Mouse (Mus musculus) left cerebral cortex, postnatal 25 days (tissue): ENCODE measurements at regions not wholly inside any gene's neighbourhood (a gene's known extent, or its start where the extent isn't known, plus 50 kb on each side); places are given as distances from the start of the nearest gene placed in this dataset.
A peak's percentile ranks its signal among the peaks of the same experiment; 100 is the strongest.
"Not testable (repeated sequence)": the region's sequence is repeated elsewhere in the genome, so short reads cannot be mapped to it uniquely, and the experiment has no call there.

Experiments used
- DNase-seq, 2 experiments: peaks; one replicate each; pipeline ENCODE4 v3.0.0; 2022; ENCODE audit warnings: low spot score in 2 of 2, mixed read lengths in 1 of 2
- intact Hi-C: fragments of 180-260 bp; cut with DNase I; formaldehyde crosslinking; loops from one replicate; pipeline ENCODE4 v1.15.1; 2025

DNA sequence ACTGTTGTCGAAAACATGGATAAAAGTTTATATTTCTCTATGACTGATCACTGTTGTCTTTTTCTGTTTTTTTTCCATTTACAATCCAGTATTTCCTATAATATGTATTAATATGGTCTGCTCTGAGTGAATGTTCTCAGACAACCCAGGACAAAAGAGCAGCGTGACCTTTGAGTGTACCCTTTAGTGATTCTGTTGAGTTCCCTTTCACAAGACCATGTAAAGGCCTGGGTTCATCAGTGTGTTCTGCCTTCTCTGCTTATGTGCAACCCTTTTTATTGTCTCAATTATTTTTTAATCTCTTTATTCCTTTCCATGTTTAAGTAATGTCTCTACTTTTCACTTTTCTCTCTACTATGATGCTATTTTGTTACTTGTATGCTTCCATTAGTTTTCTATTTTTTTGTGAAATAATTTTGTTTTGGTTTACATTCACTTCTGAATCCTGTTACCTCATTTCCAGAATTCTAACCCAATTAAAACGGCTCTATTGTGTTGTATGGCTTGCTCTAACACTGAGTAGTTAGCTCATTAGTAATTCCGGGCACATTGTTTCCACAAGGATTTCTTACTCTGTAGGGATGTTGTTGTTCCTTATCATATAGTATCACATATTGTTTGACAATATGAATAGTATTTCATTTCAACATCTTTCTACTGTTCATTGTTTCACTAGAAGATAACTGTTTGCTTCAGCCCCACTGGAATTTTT lies 523.9 kb upstream of the Hsf2 start:
- DNase-seq = no peak
- intact Hi-C loops = no loop called here

DNA sequence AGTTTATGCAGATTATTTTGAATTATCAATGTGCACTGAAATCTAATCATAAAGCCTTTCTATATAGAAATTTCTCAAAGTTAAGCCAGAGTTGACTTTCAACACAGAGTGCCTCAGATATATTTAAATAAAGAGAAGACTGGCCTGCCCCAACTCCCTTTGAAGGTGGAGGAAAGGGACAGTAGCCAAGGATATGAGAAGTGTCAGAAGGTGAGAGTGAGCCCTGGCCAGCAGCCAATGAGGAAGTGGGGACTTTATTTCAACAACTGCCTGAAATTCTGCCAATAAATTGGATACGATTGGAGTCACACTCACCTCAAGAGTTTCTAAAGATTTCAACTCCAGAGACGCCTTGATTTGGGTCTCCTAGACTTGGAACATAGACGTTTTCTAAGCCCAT lies 523.0 kb upstream of the Hsf2 start:
- intact Hi-C loops = no loop called here
- DNase-seq = no peak

DNA sequence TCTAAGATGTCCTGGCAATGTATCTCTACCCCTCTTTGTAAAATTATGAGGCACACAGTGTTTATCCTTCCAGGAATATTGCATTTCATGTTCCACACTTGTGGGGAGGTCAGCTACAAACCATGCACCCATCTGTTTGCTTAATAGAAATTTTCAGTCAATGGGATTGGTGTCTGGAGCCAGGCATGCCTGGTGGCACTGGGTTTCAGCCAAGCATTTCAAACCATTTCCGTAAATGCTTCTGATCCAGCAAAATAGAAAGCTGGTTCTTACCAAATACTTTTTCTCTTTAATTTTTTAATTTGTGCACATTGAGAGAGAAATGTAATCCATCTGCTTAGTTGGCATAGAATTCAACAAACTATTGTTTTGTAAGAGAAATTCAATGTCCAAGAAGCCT lies 517.3 kb upstream of the Hsf2 start:
- intact Hi-C loops = no loop called here
- no peak for DNase-seq

DNA sequence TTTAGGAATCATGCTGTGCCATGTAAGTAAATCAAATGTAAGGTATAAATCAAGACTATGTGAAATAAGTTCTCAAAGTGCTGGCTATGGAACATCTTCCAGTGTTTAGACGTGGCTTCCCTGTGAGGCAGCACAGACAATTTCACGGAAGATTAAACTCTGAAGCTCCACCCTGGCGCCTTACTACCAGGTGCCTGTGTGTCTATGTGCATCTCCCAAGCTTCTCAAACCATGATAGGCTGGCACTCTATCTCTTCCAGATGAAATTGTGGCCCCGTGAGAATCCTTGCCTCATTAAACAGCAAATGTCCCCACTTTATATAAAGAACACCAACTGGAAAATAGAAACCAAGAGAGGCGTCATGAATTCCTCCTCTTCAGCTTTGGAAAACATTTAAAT lies 511.4 kb upstream of the Hsf2 start:
- intact Hi-C loops = no loop called here
- no peak for DNase-seq

DNA sequence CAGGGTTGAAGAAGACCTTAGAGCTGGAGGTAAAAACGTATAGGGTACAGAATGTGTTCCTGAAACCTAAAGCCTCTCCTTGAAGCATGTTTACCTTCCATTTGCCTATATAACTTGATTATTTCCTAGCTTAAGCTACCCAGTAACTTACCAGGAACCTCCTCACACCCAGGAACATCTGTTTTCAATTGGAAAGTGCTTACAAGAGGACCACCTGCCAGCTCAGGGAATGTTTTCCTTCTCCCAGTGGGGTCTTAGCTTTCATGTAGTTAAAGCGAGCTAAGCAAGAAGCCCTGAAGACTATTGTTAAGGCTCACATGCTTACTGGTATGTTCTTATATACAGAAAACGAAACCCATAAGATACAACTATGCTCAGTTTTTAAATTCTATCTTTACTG lies 506.6 kb upstream of the Hsf2 start:
- DNase-seq = no peak

DNA sequence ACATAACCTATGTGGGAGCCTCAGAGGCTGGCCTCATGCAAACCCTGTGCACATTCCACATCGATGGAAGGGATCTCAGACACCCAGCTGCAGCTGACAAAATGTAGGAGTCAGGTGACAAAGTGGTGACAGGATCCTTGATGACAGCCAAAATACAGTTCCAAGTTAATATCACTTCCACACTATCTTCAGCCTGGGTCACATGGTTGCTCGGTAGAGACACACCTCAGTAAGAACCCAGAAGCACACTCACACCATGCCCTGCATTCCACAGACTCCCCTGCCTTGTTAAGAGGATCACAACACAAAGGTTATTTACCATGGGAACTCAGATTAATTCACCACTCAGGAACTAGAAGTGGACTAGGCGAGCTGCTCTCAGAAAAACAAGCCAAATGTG lies 505.4 kb upstream of the Hsf2 start:
- intact Hi-C loops = no loop called here
- peak in 1 of 2 experiments; percentile 57 for DNase-seq

More for the DNA sequence above, 506.6 kb upstream of the Hsf2 start:
- intact Hi-C loops = no loop called here

DNA sequence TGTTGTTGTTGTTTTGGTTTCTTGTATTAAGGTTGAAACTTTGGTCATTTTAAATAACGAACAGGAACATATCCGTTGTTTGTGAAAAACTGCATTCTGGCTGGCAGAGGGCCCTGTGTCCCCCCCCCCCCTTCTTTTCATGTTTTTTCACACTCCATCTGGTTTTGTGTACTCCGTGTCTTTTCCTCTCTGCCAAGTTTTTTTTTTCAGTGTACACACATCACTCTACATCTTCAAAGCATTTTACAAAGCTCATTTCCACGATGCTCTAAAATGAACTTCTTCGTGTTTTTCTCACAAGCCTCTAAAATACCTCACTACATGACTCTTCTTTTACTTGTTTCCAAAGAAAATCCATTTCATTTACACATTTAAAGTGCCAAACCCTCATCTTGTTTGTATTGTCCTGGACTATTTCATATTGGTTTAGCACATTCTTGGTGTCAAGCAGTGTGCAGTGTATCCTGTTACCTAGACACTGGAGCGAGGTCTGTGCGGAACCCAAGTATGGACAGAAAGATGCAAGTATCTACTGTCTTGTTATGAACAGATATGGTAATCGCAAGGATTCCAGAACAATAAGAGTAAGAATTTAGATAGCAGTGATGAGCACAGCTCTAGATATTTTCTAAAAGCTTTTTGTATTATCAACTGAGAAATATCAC lies 503.5 kb upstream of the Hsf2 start:
- DNase-seq = peak in 1 of 2 experiments; percentile 15
- intact Hi-C loops = no loop called here

DNA sequence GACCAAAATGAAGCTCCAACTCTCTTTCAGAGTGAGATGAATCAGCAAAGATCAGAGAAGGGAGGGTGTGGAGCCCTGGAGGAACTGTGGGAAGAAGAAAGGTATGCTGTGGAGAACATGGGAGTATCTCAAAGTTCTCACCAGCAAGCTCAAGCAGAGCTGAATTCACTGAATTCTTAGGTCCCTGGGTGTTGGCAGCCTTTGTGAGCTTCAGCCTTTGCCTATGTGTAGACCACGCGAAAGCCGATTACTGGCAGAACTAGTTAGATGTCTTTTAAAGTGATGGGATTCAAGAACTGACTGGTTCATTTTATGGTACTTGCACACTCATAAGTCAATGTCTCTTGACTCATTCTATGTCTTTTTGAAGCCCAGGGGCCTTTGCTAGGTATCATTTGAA lies 491.2 kb upstream of the Hsf2 start:
- DNase-seq = no peak
- intact Hi-C loops = no loop called here

DNA sequence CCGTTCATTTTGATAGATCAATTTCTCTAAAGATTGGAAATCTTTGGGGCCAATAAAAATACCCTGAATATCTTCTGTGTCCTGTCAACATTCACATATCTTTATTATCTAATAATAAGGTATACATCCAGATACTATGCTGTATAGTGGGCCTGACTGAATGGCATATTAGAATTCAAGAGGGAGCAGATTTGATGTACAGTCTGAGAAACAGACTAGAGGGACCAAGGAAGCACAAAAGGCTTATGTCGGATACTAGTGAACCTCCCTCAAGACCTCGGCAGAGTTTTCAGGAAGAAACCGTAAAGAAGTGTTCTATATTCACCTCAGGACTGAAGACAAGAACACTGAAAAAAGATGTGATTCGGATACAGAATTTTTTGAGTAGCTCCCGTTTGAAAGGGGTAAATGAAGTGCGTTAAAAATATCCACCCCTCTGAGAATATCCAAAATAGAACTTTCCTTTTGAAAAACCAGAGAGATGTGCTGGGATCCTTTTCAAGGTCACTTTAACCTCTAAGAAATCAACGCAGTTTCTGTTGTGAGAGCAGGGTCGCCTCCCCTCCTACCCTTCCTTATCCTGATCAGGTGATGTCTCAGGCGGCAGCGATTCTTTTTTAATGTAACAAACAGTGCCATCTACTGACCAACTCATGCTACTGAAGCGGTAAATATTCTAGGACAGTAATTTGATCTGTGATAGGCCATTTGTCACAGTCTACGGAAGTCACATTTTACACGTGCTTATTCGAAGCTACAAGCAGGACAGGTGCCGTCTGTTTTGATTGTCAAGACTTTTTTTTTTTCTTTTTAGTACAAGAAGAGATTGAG lies 485.1 kb upstream of the Hsf2 start:
- intact Hi-C loops = loop anchor here (1.0 to 5.0 kb wide), 3 partner anchors 181 to 628 kb away; no protein-coding TSS in a partner anchor
- peak; percentile 66 to 78 for DNase-seq

DNA sequence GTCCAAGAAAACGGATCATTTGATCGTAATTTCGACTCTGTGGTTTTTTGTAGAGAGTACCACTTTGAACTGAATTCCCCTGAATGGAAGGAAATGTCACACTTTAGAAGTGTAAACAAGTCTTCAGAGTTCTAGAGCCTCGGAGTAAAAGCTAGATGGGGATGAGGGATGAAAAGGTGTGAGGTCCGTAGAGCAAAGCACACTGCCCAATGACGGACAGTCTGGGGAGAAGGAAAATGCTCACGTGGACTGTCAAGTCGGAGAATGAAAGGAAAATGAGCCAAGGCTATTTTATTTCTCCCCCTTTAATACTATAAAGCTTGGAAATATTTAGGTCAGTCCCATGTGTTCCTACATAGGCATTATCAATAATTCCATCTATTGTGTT lies 484.5 kb upstream of the Hsf2 start:
- intact Hi-C loops = loop anchor here (1.0 to 5.0 kb wide), 3 partner anchors 181 to 628 kb away; no protein-coding TSS in a partner anchor

DNA sequence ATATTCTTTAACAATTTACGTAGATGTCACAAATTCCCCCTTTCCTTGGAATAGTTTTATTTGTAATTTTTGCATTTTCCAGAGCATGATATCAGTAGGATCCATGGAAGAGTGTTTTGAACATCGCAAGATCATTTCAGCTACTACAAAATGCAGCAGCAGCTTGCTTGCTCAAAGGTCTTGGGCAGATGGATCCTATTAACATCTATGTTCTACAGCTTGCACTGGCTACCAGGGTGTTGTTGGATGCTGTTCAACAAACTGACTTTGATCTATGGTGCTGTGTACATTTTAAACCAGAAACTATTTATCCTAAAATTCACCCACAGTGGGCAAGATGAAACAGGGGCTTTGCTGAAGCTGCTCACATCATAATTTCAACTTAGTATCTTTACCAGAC lies 448.5 kb upstream of the Hsf2 start:
- intact Hi-C loops = no loop called here

More for the DNA sequence above, 484.5 kb upstream of the Hsf2 start:
- DNase-seq = no peak

DNA sequence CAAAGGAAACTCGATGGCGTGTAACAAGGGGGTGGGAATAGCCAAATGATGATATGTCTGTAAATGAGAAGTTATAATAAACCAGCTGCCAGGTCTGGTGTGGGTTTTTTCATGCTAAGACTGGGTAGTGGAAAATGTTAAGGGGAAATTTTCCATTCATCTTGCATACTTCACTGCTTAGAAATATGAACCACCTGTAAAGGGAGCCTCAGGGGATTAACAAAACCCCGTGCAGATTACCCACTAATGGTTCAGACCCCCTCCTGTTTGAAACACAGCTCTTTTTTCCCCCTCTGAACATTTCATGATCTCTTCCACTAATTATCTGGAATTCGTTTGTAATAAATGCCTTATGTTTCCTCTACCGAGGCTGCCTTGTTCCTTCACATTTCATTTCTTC lies 446.0 kb upstream of the Hsf2 start:
- intact Hi-C loops = no loop called here
- DNase-seq = no peak

More for the DNA sequence above, 448.5 kb upstream of the Hsf2 start:
- DNase-seq = no peak

DNA sequence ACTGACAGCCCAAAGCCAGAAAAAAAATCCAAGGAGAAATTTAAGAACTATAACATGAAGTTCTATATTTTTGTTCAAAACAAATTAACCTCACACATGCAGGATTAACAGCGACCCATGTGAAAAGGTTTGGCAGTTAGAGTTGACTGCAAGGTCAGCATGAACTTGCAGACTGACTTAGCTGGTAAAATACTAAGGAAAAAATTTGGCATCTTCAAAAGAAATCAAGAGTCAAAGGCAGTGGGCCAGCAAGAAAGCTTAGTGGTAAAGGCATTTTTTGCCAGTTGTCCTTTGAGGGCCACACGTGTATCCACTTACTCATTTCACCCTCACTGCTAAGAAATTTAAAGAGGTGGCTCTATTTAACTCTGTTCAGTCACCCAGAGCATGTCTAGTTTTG lies 440.2 kb upstream of the Hsf2 start:
- intact Hi-C loops = no loop called here

DNA sequence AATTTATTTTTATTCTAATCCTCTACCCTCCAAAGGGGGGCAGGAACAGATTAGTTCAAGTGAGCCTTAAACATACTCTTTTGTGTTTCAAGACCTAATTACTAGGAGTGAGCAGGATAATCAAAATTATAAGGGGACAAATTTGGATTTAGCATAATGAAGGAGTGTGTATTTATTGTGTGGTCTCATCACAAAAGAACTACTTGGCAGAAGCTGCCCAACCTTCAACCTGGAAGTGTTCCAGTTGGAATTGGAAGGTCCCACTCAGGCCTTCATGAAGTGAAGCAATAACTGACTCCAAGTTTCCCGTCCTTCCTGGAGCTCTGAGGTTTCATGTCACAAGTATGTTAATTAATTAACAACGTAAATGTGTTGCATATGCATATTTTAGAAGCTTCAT lies 439.3 kb upstream of the Hsf2 start:
- DNase-seq = peak in 1 of 2 experiments; percentile 6
- intact Hi-C loops = no loop called here

More for the DNA sequence above, 440.2 kb upstream of the Hsf2 start:
- no peak for DNase-seq

DNA sequence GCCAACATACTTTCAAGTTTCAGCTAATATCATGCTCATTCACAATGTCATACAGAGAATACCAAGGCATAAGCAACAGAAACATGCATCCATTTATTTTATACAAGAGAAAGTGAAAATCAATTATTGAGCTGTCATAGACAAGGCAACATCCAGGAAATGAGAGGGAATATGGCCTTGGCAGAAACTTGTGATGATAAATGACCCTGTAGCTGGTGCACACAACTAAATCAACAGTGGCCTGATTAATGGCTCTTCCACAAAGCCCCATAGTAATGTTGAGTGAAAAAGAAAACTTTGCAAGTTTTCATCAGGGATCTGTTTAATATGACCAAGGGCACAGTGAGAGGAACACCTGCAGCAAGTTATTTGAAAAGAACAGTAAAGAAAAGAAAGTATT lies 438.5 kb upstream of the Hsf2 start:
- intact Hi-C loops = no loop called here
- DNase-seq = no peak

DNA sequence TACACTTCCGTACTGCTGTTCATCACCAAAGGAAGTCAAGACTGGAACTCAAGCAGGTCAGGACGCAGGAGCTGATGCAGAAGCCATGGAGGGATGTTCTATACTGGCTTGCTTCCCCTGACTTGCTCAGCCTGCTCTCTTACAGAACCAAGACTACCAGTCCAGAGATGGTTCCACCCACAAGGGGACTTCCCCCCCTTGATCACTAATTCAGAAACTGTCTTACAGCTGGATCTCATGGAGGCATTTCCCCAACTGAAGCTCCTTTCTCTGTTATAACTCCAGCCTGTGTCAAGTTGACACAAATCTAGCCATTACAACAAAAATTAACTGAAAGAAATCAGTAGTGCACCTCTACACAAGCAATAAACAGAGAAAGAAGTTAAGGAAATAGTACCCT lies 432.8 kb upstream of the Hsf2 start:
- intact Hi-C loops, DNase-seq: not testable (repeated sequence)

DNA sequence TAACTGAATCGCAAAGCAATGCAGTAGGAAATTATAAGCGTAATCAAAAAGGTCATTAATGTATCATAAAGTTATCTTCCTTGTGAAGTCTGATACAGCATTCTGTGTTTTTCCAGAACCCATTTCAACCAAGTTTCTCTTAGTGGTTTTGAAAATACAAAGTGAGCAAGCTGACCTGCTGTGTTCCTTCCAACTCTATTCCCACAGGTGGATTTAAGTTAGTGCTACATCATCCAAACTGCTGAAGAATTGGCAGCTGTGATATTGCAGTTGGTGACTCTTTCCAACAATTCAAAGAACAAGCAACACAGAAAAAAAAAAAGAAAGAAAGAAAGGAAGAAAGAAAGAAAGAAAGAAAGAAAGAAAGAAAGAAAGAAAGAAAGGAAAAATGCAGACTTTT lies 396.1 kb upstream of the Hsf2 start:
- intact Hi-C loops = no loop called here
- no peak for DNase-seq

DNA sequence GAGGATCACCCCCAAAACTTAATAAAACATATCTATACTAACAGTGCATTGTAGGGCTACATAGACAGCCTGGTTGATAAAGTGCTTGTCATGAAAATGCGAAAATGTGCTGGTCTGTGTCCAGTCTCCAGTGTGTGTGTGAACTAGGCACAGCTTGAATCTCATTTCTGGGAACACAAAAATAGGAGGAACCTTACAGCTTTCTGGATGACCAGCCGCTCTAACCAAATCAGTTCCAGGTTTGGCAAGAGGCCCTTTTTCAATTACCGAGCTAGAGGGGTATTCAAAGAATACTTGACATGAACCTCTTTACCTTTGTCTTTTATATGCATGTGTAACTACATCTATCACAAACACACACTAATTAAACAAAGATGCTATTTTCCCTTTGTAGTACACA lies 390.3 kb upstream of the Hsf2 start:
- no peak for DNase-seq
- intact Hi-C loops = no loop called here

DNA sequence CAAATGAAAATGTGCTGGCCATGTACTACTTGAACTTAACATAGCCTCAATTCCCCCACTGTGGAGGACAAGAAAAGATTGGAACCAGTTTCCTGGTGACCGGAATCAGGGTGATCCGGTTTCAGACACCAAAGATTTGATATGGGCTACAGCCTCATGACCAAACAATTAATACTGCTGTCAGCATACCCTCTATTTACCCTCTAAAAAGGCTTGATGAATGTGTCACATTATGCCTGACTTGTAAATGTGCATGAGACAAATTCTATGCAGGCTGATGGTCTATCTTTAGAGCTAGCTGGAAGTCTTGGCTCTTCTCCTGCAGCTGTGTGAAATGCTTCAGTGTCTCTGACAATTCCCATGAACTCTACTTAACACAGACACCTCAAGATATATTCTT lies 372.8 kb upstream of the Hsf2 start:
- intact Hi-C loops = no loop called here
- DNase-seq = no peak

DNA sequence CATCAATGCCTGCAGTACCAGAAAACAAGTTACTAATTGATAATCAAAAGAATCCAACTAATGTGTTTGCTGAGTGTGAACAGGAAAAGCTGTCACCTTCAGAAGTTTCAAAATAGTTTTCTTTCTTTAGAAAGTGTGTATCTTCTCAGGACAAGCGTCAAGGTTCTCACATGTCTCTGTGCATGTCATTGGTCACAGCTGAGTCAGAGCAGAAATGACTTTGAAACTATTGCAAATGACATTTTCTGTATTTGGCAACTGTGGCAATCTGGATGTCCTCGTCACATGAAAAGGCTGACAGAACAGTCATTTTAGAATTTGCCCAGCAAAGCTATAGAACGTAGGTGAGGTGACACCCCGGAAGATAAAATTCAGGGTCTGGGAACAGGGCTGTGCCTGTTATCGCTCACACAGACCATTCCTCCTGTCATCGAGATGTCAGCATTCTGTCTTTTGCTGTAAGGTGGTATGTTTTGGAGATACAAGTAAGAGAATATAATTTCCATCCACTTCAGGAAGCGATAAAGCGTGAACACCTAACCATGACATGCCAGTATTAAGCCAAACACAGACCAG lies 371.4 kb upstream of the Hsf2 start:
- DNase-seq = no peak

More for the DNA sequence above, 371.4 kb upstream of the Hsf2 start:
- intact Hi-C loops = no loop called here
